Mouse (Mus musculus) forebrain, embryonic 16.5 days (tissue): ENCODE measurements around the gene Camp. TPM values are rescaled to one million over a fixed set of nuclear protein-coding genes. Genes with fewer than 3 reads are reported as not detected.

Experiments
- ATAC-seq: fragments of 200-750 bp; cut with Nextera tagmentation; 2 replicates; pipeline ENCODE4 v1.8.0; 2017; ENCODE audit warnings: mild to moderate bottlenecking, moderate library complexity
- H3K27ac ChIP-seq: fragments of 300-500 bp; sonication (generic); 2 replicates; pipeline ENCODE4 v1.5.1; 2014; ENCODE audit warnings: low read length, control low read depth
- H3K27me3 ChIP-seq: fragments of 300-500 bp; sonication (generic); replicated peaks from 2 replicates; pipeline ENCODE4 v1.6.1; 2014; ENCODE audit warnings: low read length; ENCODE audit not compliant: control insufficient read depth, insufficient read depth
- H3K36me3 ChIP-seq: fragments of 300-500 bp; sonication (generic); 2 replicates; pipeline ENCODE4 v1.6.1; 2014; ENCODE audit not compliant: control insufficient read depth, insufficient read depth
- H3K4me1 ChIP-seq: fragments of 300-500 bp; sonication (generic); replicated peaks from 2 replicates; pipeline ENCODE4 v1.6.1; 2014; ENCODE audit warnings: low read length; ENCODE audit not compliant: control insufficient read depth, insufficient read depth
- H3K4me2 ChIP-seq: fragments of 300-500 bp; sonication (generic); 2 replicates; pipeline ENCODE4 v1.6.1; 2014; ENCODE audit warnings: mild to moderate bottlenecking, low read length, control low read depth
- H3K4me3 ChIP-seq: fragments of 300-500 bp; sonication (generic); replicated peaks from 2 replicates; pipeline ENCODE4 v1.5.1; 2014; ENCODE audit warnings: mild to moderate bottlenecking, low read length, control low read depth
- H3K9ac ChIP-seq: fragments of 300-500 bp; sonication (generic); replicated peaks from 2 replicates; pipeline ENCODE4 v1.6.1; 2014; ENCODE audit warnings: low read depth, low read length, control low read depth
- H3K9me3 ChIP-seq: fragments of 300-500 bp; sonication (generic); 2 replicates; pipeline ENCODE4 v1.6.1; 2016; ENCODE audit warnings: low read length; ENCODE audit not compliant: control insufficient read depth
- WGBS: fragments of 180-500 bp; shearing (Covaris S2); extraction: QIAGEN DNeasy Blood & Tissue Kit; methylation state at CpG from one replicate; pipeline ENCODE4 v1.1.7; 2014; 5-methylcytosine and 5-hydroxymethylcytosine counted together
- polyA plus RNA-seq: library from polyadenylated mRNA; unstranded; fragments of >200 nt; fragmentation: Nextera tagmentation; extraction: Ambion mirVana; gene quantifications from 2 replicates; pipeline ENCODE4 v1.2.1, GENCODE M21; 2015

The Camp gene
- 0.57 TPM in 1 of 2 replicates, not detected in the other for polyA plus RNA-seq

GRCm38 (mm10) chr9:109849312-109849758, at the start of gene Camp:
Gene Camp (minus strand): TSS chr9:109849617.
- Histone ChIP-seq H3K4me3 (no peak within 1 kb of the TSS), H3K36me3 (0 out of 2 replicates have a peak, but pooled peaks cover 3% of the 10 kb centered on the region), H3K27me3 (no peaks in the 10 kb centered on the region), H3K4me1 (no peaks in the 10 kb centered on the region), H3K9me3 (no peaks in the 10 kb centered on the region), H3K9ac (no peak within 1 kb of the TSS), H3K4me2 (no peak within 1 kb of the TSS), H3K27ac (no peak within 1 kb of the TSS)
- no peak for ATAC-seq
- 66% methylated on average over 6 of the region's 6 CpGs for WGBS

GRCm38 (mm10) chr9:109898027-109898426, 48.6 kb upstream of the Camp start:
- WGBS, result 67% methylated on average over 2 of the region's 2 CpGs
- H3K9me3 ChIP-seq, result no peaks in the 10 kb centered on the region
- no peak overlapping the region for H3K4me3 ChIP-seq
- H3K27me3 ChIP-seq, result no peaks in the 10 kb centered on the region
- no peak overlapping the region for H3K27ac ChIP-seq
- H3K4me1 ChIP-seq, result 0 out of 2 replicates have a peak, but pooled peaks cover 4% of the 10 kb centered on the region
- H3K9ac ChIP-seq, result no peak overlapping the region
- ATAC-seq, result no peak
- peaks cover 4% of the 10 kb centered on the region; the same call in 1 of the 2 replicates for H3K36me3 ChIP-seq
- no peak overlapping the region for H3K4me2 ChIP-seq

- Histone ChIP-seq H3K4me3 (no peak overlapping the region), H3K36me3 (peaks cover 14% of the 10 kb centered on the region), H3K27me3 (no peaks in the 10 kb centered on the region), H3K4me1 (0 out of 2 replicates have a peak, but pooled peaks cover 4% of the 10 kb centered on the region), H3K9me3 (no peaks in the 10 kb centered on the region), H3K9ac (no peak overlapping the region), H3K4me2 (no peak overlapping the region), H3K27ac (no peak overlapping the region)
- WGBS, result 83% methylated on average over 8 of the region's 8 CpGs
- ATAC-seq, result no peak
These were observed 47.1 kb upstream of the Camp start for GRCm38 (mm10) chr9:109896253-109897150.

GRCm38 (mm10) chr9:109895593-109895992, 46.2 kb upstream of the Camp start:
- 80% methylated on average over 6 of the region's 6 CpGs for WGBS

GRCm38 (mm10) chr9:109894413-109895090, 45.1 kb upstream of the Camp start:
- Histone ChIP-seq H3K4me1 (0 out of 2 replicates have a peak, but pooled peaks cover 4% of the 10 kb centered on the region), H3K9me3 (no peaks in the 10 kb centered on the region), H3K27me3 (no peaks in the 10 kb centered on the region), H3K36me3 (peaks cover 32% of the 10 kb centered on the region), H3K4me3 (no peak overlapping the region), H3K27ac (peak overlapping the region; percentile 82), H3K4me2 (no peak overlapping the region), H3K9ac (peak overlapping the region; percentile 59)
- ATAC-seq, result peak; percentile 94
- WGBS, result 38% methylated on average over 6 of the region's 6 CpGs

More at GRCm38 (mm10) chr9:109895593-109895992, 46.2 kb upstream of the Camp start:
- Histone ChIP-seq H3K27ac (no peak overlapping the region), H3K4me2 (no peak overlapping the region), H3K36me3 (peaks cover 21% of the 10 kb centered on the region), H3K9me3 (no peaks in the 10 kb centered on the region), H3K9ac (no peak overlapping the region), H3K4me3 (no peak overlapping the region), H3K4me1 (0 out of 2 replicates have a peak, but pooled peaks cover 4% of the 10 kb centered on the region), H3K27me3 (no peaks in the 10 kb centered on the region)
- no peak for ATAC-seq

GRCm38 (mm10) chr9:109892651-109893250, 43.3 kb upstream of the Camp start:
- Histone ChIP-seq H3K4me2 (no peak overlapping the region), H3K9me3 (no peaks in the 10 kb centered on the region), H3K36me3 (peaks cover 44% of the 10 kb centered on the region), H3K27me3 (no peaks in the 10 kb centered on the region), H3K4me1 (0 out of 2 replicates have a peak, but pooled peaks cover 4% of the 10 kb centered on the region), H3K27ac (no peak overlapping the region), H3K9ac (no peak overlapping the region), H3K4me3 (no peak overlapping the region)
- peak; percentile 34 for ATAC-seq
- 74% methylated on average over 5 of the region's 5 CpGs for WGBS

GRCm38 (mm10) chr9:109891501-109891900, 42.1 kb upstream of the Camp start:
- Histone ChIP-seq H3K9ac (no peak overlapping the region), H3K4me1 (0 out of 2 replicates have a peak, but pooled peaks cover 4% of the 10 kb centered on the region), H3K9me3 (no peaks in the 10 kb centered on the region), H3K27me3 (no peaks in the 10 kb centered on the region), H3K27ac (no peak overlapping the region), H3K4me3 (no peak overlapping the region), H3K36me3 (peaks cover 49% of the 10 kb centered on the region), H3K4me2 (no peak overlapping the region)
- ATAC-seq, result no peak
- 93% methylated on average over 8 of the region's 8 CpGs for WGBS

- no peak overlapping the region for H3K4me3 ChIP-seq
- no peaks in the 10 kb centered on the region for H3K27me3 ChIP-seq
- ATAC-seq, result no peak
- no peaks in the 10 kb centered on the region for H3K9me3 ChIP-seq
- H3K27ac ChIP-seq, result no peak overlapping the region
- H3K4me1 ChIP-seq, result no peaks in the 10 kb centered on the region
- WGBS, result 92% methylated on average over 5 of the region's 5 CpGs
- H3K9ac ChIP-seq, result no peak overlapping the region
- peaks cover 65% of the 10 kb centered on the region for H3K36me3 ChIP-seq
- H3K4me2 ChIP-seq, result no peak overlapping the region
These were observed 37.9 kb upstream of the Camp start for GRCm38 (mm10) chr9:109887321-109887720.

- Histone ChIP-seq H3K4me1 (no peaks in the 10 kb centered on the region), H3K4me3 (no peak overlapping the region), H3K9me3 (no peaks in the 10 kb centered on the region), H3K27me3 (no peaks in the 10 kb centered on the region), H3K4me2 (no peak overlapping the region), H3K36me3 (peaks cover 58% of the 10 kb centered on the region), H3K27ac (no peak overlapping the region), H3K9ac (no peak overlapping the region)
- 85% methylated on average over 4 of the region's 4 CpGs for WGBS
- ATAC-seq, result no peak
These were observed 36.8 kb upstream of the Camp start for GRCm38 (mm10) chr9:109886259-109886658.
